Mouse (Mus musculus) adrenal gland, postnatal 4 days (tissue): Measurements from ENCODE around the gene Dhdh. TPM values are rescaled to one million over a fixed set of nuclear protein-coding genes. Genes with fewer than 3 reads are reported as not detected.

Experiments
- DNase-seq, 2 experiments: peaks; one replicate each; pipeline ENCODE4 v3.0.0; 2021 to 2022; ENCODE audit warnings: low spot score in 2 of 2, mixed read lengths in 2 of 2
- total RNA-seq, 2 experiments: library from RNA; stranded (reverse); gene quantifications; 2 replicates each; pipeline ENCODE4 v1.2.3; 2021

The Dhdh gene
- total RNA-seq, 2 experiments from 2014 or later: 35.0 to 38.8 TPM

DNA sequence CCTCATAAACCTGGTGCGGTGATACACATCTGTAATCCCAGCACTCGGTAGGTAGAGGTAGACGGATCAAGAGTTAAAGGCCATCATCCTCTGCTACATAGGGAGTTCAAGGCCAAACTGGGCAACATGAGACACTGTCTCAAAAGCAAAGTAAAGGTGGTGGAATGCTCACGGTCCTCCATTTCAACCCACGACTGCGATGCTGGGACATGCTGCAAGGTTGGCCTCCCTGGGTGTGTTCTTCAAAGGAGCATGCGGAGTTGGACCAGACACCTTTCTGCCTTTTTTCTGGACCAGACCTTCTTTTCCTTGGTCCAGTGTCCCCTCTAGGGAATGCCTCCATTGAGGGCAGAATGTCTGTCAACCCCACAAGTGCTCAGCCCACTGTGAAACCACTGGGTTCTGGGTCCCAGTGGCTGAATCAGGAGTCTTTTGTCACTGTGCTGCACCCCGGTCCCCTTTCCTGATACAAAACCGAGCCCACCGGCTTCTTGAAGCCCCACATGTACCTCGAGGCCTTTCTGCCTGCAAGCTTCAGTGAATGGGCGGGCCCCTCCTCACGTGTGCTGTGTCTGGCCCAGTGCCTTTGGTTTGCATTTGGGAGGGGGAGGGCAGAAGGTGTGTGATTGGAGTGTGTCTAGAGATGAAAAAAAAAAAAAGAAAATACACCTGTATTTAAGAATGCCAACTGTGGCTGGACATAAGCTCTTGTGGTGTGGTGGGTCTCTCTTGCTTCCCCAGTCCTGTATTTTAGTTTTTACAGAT, 32.5 kb downstream of the Dhdh start:
- DNase-seq: no peak

DNA sequence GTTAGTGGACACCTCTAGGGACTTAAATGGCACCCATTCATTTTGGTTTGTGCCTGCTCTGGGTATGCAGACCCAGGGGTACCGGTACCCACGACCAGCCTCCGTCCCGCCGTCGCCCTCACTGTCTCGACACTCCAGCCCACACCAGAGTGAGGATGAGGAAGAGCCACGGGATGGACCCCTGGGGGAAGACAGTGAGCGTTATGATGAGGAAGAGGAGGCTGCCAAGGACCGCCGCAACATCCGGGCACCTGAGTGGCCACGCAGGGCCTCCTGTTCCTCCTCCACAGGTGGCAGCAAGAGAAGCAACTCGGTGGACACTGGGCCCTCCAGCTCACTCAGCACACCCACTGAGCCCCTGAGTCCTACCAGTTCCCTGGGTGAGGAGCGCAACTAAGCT, 33.6 kb downstream of the Dhdh start:
- no peak for DNase-seq

DNA sequence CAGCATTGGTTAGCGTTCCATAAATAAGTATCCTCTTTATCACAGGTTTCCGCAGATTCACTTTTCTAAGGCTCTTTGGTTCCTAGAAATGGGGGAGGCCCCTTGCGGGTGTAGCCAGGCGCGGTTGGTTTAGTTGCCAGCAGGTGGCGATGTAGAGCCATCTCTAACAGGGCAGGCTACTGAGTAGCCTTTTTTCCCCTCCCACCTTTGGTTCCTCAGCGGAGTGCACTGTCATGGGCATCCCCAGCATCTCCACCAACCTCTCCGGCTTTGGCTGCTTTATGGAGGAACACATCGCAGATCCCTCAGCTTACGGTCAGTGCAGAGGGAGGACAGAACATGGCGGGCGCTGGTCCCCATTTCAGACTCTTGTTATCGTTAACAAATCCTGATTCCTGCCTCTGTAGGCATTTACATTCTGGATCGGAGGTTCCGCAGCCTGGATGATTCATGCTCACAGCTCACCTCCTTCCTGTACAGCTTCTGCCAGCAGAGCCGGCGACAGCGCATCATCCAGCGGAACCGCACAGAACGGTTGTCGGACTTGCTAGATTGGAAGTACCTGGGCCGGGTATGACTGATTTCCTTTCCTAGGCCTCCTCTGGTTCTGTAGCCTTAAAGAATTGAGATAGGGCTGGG, 37.1 kb downstream of the Dhdh start:
- DNase-seq: peak in 1 of 2 experiments; percentile 65

DNA sequence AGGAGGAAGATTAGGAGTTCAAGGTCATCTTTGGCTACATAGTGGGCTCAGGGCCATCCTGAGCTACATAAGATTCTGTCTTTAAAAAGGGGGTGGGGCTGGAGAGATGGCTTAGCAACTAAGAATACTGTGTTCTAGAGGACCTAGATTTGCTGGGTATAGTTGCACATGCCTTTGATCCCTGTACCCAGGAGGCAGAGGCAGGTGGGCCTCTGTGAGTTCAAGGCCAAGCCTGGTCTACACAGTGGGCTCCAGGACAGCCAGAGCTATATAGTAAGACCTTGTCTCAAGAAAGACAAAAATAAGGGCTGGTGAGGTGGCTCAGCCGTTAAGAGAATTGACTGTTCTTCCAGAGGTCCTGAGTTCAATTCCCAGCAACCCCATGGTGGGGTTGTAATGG, 38.6 kb downstream of the Dhdh start:
- no peak for DNase-seq

DNA sequence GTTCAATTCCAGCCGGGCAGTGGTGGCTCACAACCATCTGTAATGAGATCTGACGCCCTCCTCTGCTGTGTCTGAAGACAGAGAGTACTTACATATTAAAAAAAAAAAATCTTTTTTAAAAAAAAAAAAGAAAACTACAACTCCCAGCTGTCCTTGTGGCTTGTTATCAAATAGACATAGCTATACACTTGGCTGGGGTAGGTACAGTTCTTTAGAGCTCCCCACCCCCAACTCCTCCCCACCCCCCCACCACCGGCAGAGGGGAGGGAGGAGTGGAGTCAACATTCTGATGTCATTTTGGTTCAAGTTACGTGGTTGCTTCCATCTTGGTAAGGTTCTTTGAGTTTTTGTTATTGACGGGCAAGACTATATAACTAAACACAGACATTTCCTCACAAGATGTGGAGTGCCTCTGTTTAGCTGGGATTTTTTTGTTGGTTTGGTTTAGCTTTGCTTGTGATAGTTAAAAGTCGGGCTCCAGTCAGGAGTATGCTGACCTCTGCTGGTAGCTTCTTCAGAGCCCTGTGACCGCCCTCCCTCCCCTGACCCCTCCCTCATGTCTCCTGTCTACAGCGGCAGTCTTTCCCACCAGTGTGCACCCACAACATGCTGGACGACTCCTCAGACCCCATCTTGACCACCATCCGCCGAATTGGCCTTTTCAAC, 41.1 kb downstream of the Dhdh start:
- no peak for DNase-seq

DNA sequence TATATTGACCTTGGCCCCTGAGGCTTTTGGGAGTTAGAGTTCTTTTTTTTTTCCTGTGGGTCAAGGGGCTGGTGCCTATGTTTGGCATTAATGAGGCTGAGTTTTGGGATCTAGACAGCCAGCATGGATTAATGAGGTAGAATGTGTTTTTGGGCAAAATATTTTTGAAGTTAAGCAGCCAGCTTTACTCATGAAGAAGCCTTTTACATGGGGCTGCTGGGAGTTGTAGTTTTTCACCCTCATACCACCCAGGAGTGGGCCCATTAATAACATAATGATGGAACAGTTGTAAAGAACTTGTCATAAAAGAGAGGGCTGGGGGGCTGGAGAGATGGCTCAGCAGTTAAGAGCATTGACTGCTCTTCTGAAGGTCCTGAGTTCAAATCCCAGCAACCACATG, 42.0 kb downstream of the Dhdh start:
- DNase-seq: no peak

DNA sequence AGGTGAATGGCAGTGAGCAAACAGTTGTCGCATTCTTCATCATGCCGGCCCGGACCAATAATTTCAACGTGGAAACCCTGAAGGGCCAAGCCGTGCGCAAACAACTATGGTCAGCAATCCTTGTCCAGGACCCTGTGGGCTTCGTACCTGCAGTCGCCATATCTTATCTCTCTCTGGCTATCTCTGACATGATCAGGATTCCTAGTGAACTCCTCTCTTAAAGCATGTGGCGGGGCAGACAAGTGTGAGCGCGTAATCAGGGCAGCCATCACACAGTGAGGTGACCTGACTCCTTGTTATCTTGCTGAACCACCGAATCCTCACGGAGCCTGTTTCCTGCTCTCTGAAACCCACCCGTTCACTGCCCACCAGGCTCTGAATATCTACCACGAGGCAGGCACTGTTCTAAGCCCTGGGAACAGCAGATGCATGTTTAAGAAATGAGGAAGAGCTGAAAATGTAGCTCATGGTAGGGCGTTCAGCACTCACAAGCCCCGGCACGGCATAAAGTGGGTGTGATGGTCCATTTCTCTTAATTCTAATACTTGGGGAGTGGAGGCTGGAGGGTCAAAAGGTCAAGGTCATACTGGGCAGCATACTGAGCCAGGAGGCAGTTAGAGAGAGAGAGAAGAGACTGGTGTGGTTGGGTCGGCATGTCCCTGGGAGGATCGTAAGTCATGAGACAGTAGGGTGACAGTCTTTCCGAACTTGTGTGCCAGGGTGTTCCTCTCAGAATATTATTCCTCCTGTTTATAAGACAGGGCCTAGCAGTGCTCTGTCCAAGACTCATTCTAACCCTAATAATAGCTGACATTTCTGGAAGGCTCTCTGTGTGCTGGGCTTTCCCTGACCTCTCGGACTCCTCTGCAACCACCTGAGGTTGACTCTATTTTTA, 44.8 kb downstream of the Dhdh start:
- DNase-seq: no peak

DNA sequence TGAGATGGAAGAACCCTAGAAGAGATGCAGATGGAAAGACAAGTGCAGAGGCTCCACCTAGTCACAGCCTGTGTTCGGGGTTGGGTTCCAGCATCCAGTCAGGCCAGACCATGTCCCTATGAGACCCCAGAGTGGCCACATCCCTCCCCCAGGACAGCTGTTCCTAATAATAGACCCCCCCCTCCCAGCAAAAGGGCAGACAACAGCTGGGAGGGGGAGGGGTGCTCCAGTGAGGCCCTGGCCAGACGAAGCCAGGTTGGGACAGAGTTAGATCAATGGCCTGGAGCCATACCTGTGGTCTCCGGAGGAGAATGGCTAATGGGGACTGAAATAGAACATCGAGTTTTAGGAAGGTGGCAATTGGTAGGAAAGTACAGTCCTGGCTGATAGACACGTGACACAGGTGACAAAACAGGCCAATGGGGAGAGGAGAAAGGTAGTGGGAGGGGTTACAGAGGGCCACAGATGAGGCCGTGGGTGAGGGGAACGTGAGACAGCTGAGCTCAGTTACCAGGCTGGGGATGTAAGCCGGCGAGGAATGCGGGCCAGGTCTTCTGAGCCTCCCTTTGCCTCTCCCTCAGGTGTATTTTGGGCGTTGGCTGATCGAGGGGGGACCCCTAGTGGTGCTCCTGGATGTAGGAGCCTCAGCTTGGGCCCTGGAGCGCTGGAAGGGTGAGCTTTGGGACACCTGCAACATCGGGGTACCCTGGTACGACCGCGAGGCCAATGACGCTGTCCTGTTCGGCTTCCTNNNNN, 50.9 kb downstream of the Dhdh start, which contains the start of gene Ruvbl2:
Ruvbl2 (minus strand) TSS at position 576 of the 756 bp plus-strand sequence.
- DNase-seq: no peak

DNA sequence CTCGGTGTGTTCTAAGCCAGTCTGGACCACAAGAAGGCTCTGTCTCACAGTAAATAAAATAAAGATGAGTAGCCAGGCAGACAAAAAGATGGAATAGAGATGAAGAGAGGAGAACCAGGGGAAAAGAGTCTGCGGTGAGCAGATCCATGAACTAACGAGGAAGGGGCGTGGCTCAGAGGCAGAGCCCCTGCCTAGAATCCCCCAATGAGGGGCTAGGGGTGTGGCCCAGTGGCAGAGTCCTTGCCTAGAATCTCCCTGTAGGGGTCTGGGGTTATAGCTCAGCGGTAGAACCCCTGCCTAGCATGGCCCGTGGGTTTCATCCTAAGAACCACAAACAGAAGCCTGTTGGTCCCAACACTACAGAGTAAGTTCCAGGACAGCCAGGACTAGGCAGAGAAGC, 51.6 kb downstream of the Dhdh start:
- no peak for DNase-seq

DNA sequence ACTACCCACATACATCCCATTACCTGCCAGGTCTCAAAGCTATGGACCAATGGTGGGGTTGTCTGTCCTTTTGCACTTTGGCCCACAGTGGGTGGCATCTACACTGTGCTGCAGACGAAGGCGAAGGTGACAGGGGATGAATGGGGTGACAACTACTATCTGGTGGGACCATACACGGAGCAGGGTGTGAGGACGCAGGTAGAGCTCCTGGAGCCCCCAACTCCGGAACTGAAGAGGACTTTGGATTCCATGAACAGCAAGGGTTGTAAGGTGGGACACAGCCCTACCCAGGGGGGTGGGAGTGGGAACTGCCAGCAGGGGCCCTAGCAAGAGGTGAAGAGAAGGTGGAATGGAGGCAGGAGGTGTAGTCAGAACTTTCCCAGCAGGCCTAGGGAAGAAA, 52.2 kb downstream of the Dhdh start:
- no peak for DNase-seq

DNA sequence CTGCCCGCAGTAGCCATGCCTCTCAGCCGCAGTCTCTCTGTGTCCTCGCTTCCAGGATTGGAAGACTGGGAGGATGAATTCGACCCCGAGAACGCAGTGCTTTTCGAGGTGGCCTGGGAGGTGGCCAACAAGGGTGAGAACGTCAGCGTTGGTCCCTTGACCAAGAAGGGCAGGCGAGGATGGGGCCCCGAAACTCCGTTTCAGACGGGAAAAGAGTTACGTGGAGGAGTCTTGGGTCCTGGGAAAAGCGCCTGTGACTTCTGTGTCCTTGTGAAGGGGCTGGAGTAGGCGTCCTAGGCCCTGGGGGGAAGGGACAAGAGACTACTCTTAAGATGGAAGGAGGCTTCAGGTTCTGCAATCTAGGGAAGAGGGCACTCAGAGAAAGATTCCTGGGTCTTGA, 53.6 kb downstream of the Dhdh start:
- no peak for DNase-seq

DNA sequence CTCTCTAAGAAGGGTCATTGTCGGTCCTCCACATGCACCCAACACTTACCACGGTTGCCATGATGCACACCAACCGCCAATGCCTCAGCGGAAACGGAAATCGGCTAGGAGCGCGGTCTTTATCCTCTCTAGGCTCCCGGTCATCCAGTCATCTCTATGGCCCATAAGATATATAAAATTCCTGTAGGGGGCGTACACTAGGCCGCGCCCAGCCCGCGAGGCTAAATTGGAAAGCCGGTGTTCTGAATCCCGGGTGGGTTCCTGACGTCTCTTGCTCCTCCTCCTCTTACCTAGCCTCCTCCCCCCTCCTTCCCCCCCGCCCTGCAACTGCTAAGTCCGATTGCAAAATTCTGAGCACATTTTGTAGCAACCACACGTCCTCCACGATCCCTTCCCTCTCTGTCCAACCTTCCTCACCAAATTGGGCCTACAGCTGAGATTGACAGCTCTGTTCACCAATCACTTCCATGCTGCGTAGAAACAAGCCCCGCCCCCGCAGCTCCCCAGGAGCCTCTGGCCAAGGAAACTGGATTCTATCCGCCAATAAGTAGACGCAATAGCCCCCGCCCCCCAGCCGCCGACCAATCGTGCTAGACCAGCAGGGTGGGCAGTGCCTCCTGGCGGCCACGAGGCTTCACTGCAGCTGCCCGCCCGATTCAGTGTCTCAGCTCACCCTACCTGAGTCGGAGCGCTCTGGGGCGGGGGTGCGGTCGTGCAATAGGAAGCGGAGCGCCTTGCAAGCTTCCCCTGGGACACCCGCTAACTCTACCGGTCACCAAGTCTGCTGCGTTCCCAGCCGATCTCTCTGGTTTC, 54.2 kb downstream of the Dhdh start, which contains the start of gene Gys1:
Gys1 (plus strand) TSS at position 642 of the 813 bp plus-strand sequence.
- DNase-seq: peak; percentile 99

DNA sequence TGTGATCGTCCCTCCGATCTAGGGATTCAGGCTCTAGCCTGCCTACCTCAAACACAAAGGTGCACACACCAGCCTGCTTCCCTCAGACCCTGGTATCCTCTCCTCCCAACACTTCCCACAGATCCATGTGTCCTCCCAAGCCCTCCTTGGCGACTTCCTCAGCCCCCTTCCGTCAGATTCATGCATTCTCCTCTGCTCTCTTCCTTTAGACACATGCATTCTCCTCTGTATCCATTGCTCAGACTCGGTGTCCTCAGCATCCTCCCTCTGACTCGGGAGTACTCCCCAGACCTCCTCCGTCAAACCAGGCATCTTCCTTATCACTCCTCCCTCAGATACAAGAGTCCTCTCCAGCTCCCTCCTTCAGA, 54.8 kb downstream of the Dhdh start:
- no peak for DNase-seq

DNA sequence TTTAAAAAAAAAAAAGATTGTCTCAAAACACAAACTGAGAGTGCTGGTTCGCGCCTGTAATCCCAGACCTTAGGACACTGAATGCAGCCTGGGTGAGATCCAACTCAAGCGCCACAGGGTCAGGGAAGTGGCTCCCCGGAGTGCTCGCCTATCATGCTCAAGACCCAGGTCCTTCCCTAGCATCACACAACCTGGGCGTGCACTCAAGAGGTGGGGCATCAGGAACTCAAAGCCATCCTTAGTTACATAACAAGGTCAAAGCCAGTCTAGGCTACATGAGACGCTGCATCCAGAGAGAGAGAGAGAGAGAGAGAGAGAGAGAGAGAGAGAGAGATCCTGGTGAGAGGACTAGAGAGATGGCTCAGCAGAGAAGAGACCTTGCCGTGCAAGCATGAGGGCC, 62.0 kb downstream of the Dhdh start:
- no peak for DNase-seq

DNA sequence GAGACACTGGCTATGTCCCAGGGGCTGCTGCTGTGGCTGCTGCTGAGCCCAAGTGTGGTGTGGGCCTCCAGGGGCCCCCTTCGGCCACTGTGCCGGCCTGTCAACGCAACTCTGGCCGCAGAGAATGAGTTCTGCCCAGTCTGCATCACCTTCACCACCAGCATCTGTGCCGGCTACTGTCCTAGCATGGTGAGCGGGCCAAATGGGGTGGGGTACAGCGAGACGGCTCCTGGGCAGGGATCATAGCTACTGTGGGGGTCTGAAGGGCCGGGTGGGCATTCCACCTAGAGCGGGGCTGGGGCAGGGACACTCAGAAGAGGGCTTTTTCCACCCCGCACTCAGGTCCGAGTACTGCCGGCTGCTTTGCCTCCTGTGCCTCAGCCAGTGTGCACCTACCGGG, 67.4 kb downstream of the Dhdh start:
- DNase-seq: no peak
